Mouse (Mus musculus): ENCODE measurements around the gene H2-T24.
"Not testable (repeated sequence)": the region's sequence is repeated elsewhere in the genome, so short reads cannot be mapped to it uniquely, and the experiment has no call there.

The H2-T24 gene

GRCm38 (mm10) chr17:36023710-36024654 is 3.6 kb upstream of the H2-T24 start:
- DNase-seq = peak; percentile 97

- peak; percentile 91 for DNase-seq
Observed at GRCm38 (mm10) chr17:36022922-36023321, 2.6 kb upstream of the H2-T24 start.

GRCm38 (mm10) chr17:36022098-36022497 is 1.7 kb upstream of the H2-T24 start:
- DNase-seq = peak; percentile 88

- peak; percentile 89 for DNase-seq
Observed at GRCm38 (mm10) chr17:36021309-36021708, 949 bp upstream of the H2-T24 start.

GRCm38 (mm10) chr17:36019519-36019918 is 841 bp downstream of the H2-T24 start:
- DNase-seq = no peak

- DNase-seq = peak; percentile 98
Observed at GRCm38 (mm10) chr17:36018979-36019378, 1.4 kb downstream of the H2-T24 start.

- DNase-seq = no peak
Observed at GRCm38 (mm10) chr17:36017046-36017445, 3.3 kb downstream of the H2-T24 start.

GRCm38 (mm10) chr17:36014977-36015376 is 5.4 kb downstream of the H2-T24 start:
- DNase-seq = no peak

GRCm38 (mm10) chr17:36004409-36004808 is 16.0 kb downstream of the H2-T24 start:
- DNase-seq = not testable (repeated sequence)

- no peak for DNase-seq
Observed at GRCm38 (mm10) chr17:36003331-36003730, 17.0 kb downstream of the H2-T24 start.

GRCm38 (mm10) chr17:36001966-36002365 is 18.4 kb downstream of the H2-T24 start:
- DNase-seq = no peak

GRCm38 (mm10) chr17:36001121-36001897 is 19.1 kb downstream of the H2-T24 start:
- no peak for DNase-seq

- DNase-seq = no peak
Observed at GRCm38 (mm10) chr17:36000349-36000748, 20.0 kb downstream of the H2-T24 start.

- DNase-seq = no peak
Observed at GRCm38 (mm10) chr17:35999356-35999755, 21.0 kb downstream of the H2-T24 start.

GRCm38 (mm10) chr17:35998545-35999305 is 21.6 kb downstream of the H2-T24 start:
- no peak for DNase-seq

- DNase-seq = peak; percentile 95
Observed at GRCm38 (mm10) chr17:35997713-35998510, 22.4 kb downstream of the H2-T24 start.

- peak; percentile 99 for DNase-seq
Observed at GRCm38 (mm10) chr17:35996949-35997348, 23.4 kb downstream of the H2-T24 start.

GRCm38 (mm10) chr17:35994879-35995240 is 25.5 kb downstream of the H2-T24 start:
- DNase-seq = no peak

- DNase-seq = peak; percentile 98
Observed at GRCm38 (mm10) chr17:35994175-35994878, 26.0 kb downstream of the H2-T24 start.

GRCm38 (mm10) chr17:35993675-35994074 is 26.7 kb downstream of the H2-T24 start:
- peak; percentile 97 for DNase-seq

- peak; percentile 96 for DNase-seq
Observed at GRCm38 (mm10) chr17:35991781-35992180, 28.6 kb downstream of the H2-T24 start.
